Mouse (Mus musculus): ENCODE measurements around the gene Gmfb.

DNA sequence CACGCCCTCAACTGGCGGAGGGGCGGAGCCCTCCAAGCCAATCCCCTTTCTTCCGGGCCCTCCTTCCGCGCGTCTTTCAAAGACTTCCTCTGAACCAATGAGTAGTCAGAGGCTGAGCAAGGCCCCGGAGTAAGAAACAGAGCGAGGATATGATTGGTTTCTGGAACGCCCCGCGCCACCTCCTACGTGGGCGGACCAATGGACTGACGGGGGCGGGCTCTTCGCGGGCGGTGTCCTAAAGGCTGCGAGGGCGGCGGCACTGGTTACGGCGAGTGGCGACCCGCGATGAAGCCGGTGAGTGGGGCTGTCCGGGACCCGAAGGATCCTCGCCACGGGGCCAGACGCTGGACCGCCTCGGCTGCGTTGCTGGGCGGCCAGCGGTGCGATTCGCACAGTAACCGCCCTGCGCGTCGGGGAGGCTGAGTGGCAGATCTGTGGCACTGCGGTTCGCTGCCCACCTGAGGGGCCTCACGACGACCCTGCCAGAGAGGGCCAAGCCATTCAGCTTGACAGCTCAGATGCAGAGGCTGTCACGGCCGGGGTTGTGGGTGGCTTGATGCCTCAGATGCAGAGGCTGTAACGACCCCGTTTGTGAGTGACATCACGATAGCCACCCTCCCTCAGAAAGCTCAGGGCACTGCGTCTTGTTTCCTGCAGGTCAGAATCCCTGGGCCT is 61.5 kb downstream of the Gmfb start, which contains the start of gene Cdkn3:
- 0 out of 2 replicates have a peak, but pooled peaks have one; percentile 4 for TF ChIP-seq CTCF (IDR thresholded peaks at IDR 0.05; ENCODE audit: control insufficient read depth, insufficient read depth, low read length)
- peak; percentile 82; the same call in 1 of the 2 replicates for TF ChIP-seq POLR2A (IDR thresholded peaks at IDR 0.05; ENCODE audit: borderline replicate concordance, control insufficient read depth, low read depth, low read length)
